Mouse (Mus musculus): ENCODE data around the gene Arnt2.

Arnt2 gene

DNA sequence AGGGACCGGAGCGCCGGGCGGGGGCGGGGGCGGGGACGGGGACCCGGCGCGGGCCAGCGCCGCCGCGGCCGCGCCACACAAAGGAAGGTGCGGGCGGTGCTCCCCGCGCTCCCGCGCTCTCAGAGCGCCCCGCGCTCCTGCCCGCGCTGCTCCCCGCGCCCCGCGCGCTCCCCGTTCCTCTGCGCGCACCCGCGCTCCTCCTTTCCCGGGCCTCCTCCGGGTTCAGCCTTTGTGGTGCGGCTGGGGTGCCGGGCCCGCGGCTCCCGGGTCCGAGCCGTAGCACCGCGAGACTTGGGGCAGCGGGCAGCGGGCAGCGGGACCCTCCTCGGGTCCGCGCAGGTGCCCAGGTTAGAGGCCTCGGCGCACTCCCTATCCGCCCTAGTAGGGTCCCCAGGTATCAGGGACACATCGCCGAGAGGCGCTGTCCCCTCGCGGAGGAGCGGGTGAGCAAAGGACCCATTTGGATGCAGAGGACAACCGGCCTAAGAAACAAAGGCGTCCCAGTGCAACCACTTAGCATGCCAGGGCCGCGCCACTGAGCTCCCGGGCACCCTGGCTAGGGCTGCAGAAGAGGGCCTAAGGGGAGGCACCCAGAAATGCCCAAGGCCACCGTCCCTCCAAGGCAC, at the start of gene Arnt2:
Arnt2 (minus strand) TSS at position 281 of the 626 bp plus-strand sequence.
- peak; percentile 25 for DNase-seq (ENCODE audit: low spot score)

DNA sequence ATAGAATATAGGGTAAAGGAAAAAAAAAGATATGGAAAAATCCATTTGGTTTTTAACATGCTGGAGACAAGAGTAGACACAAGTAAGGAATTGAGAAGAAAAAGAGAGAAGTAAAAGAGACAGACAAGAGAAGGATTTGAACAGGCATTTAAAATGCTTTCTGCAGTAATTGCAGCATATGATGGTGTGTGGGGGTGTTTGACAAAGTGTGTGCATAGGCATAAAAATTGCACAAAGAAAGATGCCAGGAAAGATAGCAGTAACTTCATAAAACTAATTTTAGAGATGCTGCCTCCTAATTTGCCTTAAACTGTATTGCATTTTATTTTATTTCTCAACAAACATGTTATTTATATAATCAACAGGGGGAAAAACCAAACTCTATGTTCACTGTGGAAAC, 41.7 kb upstream of the Arnt2 start:
- DNase-seq (ENCODE audit: low spot score) = no peak

DNA sequence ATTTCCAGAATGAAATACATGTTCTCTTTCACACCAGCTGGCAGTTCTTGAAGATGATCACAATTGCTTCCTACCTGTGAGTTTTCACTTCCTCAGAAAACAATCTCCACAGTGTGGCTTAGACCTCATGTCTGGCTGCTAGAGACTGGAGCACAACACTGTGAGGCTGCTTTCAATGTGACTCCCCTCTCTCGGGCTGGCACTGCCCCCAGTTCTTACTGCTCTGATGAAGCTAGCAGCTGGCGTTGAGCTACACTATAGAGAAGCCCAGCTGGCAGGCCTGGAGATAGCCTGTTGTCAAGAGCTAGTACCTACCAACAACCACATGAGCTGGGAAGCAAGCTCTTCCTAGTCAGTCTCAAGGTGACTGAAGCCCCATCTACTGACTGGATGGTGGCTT, 39.1 kb upstream of the Arnt2 start:
- DNase-seq (ENCODE audit: low spot score) = no peak

DNA sequence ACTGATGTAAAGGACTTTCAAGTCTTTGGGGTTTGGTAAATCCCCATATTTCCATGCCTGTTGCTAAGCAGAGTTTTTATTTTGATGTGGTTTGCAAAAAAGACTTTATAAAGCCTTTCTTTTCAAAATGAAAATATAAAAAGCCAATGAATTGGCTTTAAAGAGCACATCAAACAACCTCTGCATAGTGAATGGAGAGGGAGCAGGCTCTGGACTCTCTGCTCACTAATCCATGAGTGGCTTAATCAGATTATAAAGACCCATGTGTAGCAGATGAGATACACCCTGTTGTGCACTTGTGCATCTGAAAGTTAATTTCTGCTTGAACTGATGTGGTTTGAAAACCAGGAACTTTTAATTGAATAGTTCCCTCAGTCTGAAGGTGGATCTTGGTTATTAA, 38.5 kb upstream of the Arnt2 start:
- DNase-seq (ENCODE audit: low spot score) = no peak

DNA sequence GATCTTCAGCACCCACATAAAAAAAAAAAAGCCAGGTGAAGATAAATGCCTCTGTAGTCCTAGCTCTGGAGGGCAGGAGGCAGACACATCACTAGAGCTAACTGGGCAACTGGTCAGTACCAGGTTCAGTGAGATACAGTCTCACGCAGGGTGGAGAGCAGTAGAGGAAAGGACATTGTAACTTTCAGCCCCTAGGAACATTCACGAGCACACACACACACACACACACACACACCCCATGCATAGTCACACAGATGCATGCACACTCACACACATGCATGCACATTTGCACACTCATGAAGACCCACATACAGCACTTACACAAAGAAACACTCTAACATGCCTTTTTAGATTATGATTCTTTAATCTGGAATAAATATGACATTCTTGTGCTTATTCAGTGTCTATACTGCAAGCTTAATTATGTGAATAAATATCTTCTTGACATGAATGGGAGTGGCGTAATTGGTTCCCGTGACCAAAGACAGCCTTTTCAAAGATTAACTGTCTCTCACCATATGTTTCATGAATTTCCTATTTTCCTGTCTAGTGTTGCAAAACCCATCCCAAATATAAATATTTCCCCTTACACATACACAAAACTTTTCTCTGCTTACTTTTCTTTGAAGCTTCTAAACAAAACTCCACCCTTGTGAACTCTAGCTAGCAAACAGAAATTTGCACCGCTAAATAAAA, 37.9 kb upstream of the Arnt2 start:
- DNase-seq (ENCODE audit: low spot score) = no peak

- DNase-seq (ENCODE audit: low spot score) = no peak
Measured at GRCm38 (mm10) chr7:84447060-84447459, 37.1 kb upstream of the Arnt2 start.

DNA sequence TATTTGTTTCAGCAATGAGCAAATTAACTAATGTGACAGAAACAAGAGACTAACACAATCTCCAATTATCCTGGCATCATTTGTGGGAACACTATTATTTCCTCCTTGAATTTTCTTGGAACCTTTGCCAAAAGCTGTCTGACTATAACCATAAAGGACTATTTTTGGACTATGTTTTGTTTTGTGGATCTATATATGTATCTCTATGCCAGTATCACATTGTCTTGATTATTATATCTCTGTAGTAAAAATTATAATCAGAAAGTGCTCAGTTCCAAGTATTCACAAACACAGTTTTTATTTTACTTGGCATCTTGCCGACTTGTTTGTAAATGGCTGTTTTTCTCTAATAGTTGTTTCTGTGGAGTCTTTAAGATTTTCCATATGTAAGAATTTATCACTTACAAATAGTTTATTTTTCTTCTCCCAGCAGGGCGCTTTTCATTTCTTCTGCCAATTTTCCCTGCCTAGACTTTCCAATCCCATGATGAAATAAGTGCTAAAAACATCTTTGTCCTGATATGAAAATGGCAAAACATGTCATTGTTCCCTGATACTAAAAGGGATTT, 32.5 kb upstream of the Arnt2 start:
- no peak for DNase-seq (ENCODE audit: low spot score)

GRCm38 (mm10) chr7:84439606-84440005, 29.6 kb upstream of the Arnt2 start:
- no peak for DNase-seq (ENCODE audit: low spot score)

- DNase-seq (ENCODE audit: low spot score) = no peak
Measured at GRCm38 (mm10) chr7:84434901-84435300, 24.9 kb upstream of the Arnt2 start.

GRCm38 (mm10) chr7:84432151-84432550, 22.2 kb upstream of the Arnt2 start:
- DNase-seq (ENCODE audit: low spot score) = no peak

DNA sequence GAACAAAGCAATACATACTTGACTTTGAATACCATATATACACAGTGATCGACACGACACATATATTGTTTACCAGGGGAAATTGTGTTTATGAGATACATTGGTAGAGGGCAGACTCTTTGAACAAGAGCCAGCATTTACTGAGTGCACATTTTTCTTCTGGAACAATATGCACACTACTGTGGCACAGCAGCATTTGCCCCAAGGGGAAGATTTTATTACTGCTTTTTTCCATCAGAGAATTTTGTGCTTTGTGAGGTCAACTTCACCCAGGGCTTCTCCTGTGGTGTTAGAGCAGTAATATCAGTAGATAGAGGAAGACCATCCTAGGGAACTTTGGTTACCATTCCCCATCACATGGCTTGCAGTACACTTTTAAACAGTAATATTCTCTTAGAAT, 17.2 kb upstream of the Arnt2 start:
- DNase-seq (ENCODE audit: low spot score) = no peak

- no peak for DNase-seq (ENCODE audit: low spot score)
Measured at GRCm38 (mm10) chr7:84424670-84425385, 14.9 kb upstream of the Arnt2 start.

DNA sequence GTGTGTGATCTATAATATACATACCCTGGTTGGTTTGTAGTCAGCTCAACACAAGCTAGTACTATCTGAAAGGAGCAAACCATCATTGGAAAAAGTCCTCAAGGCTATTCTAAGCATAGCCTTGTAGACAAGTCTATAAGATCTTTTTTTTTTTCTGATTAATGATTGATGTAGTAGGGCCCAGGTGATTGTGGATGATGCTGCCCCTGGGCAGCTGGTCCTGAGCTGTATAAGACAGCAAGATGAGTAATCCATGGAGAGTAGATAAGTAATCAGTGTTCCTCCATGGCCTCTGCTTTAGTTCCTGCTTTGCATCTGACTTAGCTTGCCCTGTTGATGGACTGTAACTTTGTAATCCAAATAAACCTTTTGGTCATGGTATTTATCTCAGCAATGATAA, 11.8 kb upstream of the Arnt2 start:
- DNase-seq (ENCODE audit: low spot score) = no peak

DNA sequence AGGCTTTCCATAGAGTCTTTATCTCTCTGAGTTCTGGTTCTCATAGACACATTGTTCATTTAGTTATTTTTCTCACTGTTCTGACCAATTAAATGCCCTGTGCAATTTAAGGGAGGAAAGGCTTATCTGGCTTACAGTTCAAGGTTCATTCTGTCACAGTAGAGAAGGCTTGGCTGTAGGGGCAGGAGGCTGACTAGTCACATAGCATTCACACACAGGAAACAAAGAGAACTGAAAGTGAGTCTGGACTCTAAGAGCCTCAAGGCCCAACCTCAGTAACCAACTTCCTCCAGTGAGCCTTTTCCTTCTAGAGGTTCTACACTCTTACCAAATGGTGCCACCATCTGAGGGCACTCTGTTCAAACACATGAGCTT, 11.3 kb upstream of the Arnt2 start:
- DNase-seq (ENCODE audit: low spot score) = no peak

DNA sequence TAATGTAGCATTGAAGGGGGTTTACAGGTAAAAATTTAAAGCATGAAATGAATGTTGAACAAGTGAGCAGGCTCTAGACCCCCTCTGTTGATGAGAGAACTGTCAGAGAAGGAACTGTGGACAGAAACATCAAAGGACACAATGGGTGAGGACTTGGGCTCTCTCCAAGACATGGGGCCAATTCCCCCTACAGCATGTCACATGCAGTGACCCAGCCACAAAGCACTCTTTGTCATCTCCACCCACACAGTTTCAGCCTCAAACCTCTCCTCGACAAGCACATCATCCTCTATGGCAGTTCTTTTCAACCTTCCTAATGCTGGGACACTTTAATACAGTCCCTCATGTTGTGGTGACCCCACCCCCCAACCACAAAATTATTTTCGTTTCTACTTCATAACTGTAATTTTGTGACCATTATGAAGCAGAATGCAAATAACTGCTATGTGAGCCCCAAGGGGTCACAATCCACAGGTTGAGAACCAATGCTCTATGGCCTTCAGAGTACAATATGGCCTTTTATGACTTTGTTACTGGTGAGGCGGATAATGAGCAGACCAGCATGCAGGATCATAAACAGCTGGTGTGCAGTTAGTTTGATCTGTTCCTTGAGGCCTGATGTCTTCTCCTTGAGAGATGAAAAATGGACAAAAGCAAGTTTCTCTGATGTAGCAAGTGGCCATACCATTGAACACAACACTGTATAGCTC, 10.8 kb upstream of the Arnt2 start:
- DNase-seq (ENCODE audit: low spot score) = no peak

- DNase-seq (ENCODE audit: low spot score) = no peak
Measured at GRCm38 (mm10) chr7:84417441-84417840, 7.5 kb upstream of the Arnt2 start.

DNA sequence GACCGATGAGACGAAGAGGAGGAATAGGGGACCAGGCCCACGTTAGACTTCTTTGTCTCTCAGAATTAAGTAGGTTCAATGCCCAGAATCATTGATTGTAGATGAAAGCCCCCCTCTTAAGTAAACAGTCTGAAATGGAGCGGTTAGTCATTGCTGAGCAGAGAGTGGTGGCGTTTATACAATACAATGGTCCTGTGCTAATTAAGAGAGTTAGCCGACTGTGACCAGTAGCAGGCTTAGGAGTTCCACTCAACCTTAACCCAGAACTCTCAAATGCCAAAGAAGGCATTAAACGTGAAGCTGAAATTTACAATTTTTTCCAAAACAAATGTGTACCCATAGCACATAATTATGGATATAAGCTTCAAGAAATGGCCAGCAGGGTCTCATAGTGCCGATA, 2.6 kb upstream of the Arnt2 start:
- DNase-seq (ENCODE audit: low spot score) = no peak

DNA sequence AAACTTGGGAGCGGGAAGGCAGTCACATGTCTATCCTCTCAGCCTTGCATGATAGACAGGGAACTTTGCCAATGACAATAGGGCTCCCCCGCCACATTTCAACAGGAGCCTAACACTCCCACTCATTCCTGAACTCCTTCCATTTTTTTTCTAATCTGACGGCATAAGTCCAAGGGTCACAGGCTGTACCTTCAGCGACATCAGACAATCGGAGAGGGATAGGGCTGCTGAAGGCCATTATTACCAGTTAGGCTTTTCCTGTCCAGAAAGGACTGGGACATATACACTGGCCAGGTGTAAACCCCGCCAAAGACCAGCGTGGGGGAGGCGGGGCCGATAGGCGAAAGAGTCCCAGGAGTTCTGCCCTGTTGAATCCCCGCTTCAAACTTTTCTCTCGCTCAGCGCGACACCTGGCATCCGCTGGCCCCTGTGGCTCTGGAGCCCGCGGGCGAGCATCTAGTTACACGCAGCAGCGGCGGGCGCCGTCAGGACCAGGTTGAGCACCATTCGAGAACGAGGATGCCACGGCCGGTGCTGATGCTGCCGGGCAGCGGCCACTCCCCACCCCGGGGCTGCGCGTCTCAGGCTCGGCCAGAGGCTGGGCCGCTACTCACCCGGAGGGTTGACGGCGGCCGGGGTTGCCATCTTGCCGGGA, 608 bp downstream of the Arnt2 start:
- DNase-seq (ENCODE audit: low spot score) = no peak

DNA sequence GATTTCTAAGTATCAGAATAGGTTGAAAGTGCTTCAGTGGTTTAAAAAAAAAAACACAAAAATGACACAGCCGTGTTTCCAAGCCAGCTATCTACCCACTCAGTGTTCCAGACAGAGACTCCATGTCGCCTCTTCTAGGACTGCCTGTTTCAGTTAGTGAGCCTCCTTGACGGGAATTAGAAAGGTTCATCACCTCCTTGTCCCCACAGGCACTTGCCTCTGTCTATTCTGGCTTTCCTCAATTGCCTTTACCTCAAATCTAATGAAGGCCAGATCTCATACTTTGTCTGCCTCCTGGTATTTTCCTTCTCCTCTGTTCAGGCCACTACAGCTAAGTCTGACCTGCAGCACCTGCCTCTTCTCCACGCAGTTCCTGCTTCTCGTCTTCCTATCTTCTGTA, 1.7 kb downstream of the Arnt2 start:
- DNase-seq (ENCODE audit: low spot score) = no peak

GRCm38 (mm10) chr7:84403371-84403770, 6.6 kb downstream of the Arnt2 start:
- no peak for DNase-seq (ENCODE audit: low spot score)

GRCm38 (mm10) chr7:84401641-84402455, 8.1 kb downstream of the Arnt2 start:
- DNase-seq (ENCODE audit: low spot score) = no peak
